Mouse (Mus musculus): ENCODE measurements at regions not wholly inside any gene's neighbourhood (a gene's known extent, or its start where the extent isn't known, plus 50 kb on each side); places are given as distances from the start of the nearest gene placed in this dataset.

DNA sequence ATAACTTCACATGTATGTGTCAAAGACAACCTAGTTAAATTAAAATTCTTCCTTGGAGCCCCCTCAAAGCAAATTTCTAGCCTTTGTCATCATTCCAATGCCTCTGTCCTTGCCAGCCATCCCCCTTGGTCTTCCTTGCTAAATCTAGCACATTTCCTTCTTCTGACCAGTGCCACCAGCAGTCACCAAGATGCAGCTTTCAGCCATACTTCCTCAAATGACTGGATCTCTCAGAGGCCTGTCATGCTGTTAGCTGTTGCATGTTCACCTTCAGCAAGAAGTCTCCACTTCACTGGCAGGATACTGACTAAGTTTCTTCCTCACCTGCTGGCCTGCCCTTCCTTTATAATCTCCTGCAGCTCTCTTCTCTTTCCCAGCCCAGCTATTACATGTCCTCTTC lies 261.3 kb downstream of the Pik3r1 start:
- DNase-seq (ENCODE audit: low spot score in 2 of 2) = no peak

DNA sequence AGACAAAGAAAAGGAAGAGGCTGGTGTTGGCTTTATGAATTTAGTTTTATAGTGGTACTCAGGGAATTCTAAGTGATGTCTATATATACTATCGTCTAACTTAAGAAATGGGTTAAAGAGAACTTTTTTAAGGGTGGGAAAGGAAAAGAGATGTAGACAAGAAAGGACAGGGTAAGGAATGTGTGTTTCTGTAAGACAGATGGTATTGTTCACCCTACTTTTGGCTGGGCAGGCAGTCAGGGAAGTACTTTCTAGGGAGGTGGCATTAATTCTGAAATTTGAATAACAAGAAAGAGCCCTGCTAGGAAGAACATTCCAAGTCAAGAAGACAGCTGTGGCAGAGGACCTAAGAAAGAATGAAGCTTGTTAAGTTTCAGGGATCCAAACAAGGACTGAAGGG lies 263.0 kb downstream of the Pik3r1 start:
- DNase-seq (ENCODE audit: low spot score in 2 of 2) = no peak

DNA sequence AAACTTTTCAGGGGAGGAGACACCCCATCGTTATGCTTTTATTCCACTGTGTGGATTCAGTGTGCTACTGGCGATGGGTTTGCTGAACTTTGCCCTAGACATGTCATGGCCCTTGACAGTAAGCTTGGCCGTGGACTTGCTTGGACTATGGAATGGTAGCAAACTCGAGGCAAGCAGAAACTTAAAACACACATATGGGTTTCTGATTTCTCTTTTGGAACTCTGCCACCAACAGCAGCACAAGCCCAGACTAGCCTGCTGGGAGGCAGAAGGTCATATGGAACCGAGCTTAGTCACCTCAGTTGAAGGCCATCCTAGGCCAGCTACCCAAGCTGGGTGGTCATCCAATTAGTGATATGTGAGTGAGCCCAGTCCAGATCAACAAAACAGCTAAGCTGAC lies 263.8 kb downstream of the Pik3r1 start:
- DNase-seq (ENCODE audit: low spot score in 2 of 2) = no peak

DNA sequence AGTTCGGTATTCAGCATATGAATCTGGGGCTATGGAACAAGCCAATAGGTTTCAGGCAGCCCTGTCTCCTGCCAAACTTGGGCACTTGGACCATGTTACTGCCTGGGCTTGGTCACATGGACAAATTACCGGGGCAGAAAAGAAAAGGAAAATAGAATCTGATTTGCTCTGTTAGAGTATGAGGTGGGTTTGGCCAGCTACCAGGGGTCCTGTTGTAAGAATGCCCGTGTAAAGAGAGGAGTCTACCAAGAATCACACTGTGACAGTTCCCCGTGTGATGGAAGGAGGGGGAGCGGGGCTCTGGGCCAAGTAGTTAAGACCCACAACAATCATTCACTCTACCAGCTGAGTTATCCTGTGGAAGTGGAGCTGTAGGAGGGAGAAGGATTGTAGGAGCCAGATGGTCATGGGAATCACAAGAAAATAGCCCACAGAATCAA lies 266.2 kb downstream of the Pik3r1 start:
- DNase-seq (ENCODE audit: low spot score in 2 of 2) = no peak

DNA sequence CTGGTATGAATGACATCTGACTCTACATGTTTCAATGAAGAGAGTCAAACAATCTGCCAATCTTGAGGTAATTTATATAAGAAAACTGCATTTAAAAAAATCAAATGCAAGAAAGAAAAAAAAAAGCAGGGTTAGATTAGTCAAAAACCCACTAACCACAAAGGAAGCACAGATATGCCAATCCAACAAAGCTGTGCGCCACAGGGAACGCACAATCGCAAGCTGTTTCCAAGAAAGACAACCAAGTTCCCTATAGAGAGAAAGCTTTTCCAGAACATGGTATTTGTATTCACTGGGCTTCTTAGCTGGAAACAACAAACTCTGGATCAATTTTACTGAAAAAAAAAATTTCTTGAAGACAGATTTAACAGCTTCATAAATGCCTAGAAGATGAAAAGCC lies 267.0 kb downstream of the Pik3r1 start:
- no peak for DNase-seq (ENCODE audit: low spot score in 2 of 2)

DNA sequence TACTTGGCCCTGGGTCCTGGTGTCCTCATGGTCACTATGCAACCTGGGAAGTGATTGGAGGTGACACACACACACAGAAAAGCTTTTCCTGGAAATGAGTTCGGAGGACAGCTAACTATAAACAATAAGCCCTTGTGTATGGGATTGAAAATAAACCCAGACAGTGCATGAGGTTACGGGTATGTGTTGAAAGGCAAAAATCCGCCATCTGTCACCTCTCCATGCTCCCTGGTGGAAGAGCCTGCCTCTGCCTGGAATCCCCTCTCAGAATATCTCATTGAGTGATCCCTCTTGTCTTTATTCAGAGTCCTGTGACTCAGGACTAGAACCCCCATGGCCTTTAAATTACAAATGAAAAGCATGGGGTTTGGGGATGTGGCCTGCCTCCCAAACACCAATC lies 276.2 kb downstream of the Pik3r1 start:
- DNase-seq (ENCODE audit: low spot score in 2 of 2) = no peak

DNA sequence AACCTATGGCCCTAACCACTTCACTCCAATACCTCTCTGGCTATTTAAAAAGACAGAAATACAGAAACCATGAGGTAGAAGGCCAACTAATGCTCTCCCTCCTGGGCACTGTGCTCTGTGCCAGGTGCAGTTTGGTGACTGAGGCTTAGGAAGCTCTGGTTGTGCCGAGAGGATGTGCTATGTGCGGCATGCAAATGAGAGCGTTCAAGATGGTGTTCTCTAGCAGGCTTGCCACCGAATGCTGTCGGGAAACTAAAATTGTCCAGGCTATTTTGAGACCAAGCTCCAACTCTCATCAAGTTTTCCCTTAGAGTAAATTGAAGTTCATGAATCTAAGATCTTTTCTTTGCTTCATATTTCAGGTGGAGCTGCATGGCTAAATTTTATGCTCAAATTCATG lies 277.1 kb downstream of the Pik3r1 start:
- DNase-seq (ENCODE audit: low spot score in 2 of 2) = no peak

DNA sequence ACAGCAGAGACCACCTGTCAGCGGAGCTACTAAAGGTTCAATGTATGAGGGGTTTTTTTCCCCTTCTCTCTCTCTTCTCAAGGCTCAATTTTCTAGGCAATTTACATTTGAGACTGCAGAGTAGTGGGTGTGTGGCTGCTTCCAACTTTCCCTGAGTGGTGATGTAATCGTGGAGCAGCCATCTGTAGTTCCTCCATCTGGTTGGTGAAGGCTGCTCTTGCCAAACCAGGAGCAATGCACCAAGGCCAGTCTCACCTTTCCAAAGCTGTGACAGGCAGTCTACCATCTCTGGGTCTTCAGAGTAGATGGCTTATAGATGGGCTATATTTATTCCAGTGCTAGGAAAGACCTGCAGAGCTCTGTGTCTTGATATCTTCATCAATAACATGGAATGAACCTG lies 280.4 kb downstream of the Pik3r1 start:
- DNase-seq (ENCODE audit: low spot score in 2 of 2) = no peak

DNA sequence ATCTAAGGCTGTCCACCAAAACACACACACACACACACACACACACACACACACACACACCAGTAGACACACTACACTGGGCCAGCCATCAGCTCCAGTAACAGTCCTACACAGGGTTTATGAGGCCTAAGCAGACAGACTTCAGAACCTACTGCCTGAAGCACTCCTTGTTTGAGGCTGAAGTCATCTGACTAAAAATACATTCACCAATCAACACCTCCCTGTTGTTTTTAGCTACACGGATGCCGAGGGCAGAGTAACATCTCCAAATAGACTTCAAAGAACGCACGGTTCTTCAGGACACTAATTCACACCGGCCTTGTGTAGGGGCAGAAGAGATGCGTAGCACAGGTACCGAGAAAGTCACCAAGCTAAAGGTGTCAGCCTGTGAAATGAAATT lies 282.2 kb downstream of the Pik3r1 start:
- no peak for DNase-seq (ENCODE audit: low spot score in 2 of 2)

DNA sequence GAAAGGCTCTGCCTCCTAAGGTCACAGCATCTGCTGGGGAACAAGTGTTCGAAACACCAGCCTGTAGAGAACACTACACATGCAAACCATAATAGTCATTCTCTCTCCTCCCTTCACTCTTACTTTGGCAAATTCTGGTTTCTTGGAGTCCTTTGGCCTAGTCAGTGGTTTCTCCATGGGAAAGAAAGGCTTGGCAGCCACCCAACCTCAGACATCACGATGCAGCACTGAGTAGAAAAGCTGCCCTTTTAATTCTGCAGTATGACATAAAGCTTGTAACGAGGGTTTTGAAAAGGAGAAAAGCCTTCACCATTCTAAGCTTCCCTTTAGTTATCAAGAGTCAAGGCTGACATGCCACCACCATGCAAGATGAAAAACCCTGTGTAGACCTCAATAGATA lies 284.2 kb downstream of the Pik3r1 start:
- no peak for DNase-seq (ENCODE audit: low spot score in 2 of 2)

DNA sequence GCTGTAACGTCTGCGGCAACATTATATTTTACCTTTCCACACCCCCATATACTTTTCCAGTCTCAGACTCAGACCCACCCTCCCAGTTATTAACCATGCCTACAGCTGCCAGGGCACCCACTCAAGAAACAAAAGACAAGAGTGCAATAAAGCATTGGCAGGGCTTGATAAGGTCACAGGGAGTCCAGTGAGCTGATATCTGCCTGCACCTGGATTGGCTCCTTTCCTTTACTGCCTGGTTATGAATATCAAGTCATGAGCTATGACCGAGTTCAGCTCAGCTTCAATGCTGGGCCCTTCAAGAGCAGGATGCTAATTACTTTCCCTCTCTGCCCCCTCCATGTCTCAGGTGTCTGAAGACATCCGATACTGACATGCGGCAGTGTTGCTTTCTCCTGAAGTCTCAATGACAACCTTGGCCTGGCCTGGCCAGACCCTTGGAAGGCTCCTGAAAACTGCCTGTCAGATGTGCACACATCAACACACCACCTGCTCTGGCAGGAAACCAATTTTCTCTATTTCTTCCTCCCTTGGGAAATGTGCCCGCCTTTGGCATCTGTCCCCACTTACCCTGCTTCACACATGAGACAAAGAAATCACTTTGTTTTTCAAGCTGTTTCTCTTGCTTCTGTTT lies 286.3 kb downstream of the Pik3r1 start:
- DNase-seq (ENCODE audit: low spot score in 2 of 2) = no peak

DNA sequence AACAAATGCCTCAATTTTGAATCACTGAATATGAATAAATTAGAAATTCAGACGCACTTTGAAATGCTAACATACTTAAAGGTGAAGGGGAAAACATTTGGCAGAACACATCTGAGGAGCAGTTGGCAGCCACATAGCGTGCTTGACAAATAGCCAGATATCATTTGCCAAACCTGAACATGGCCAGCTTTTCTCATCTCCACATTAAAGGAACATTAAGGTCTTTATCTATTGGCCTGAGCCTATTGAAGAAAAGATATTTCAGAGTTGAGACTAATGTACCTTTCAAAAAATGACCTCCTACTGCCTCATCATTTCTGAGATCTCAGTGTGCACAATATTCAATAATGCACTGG lies 288.7 kb downstream of the Pik3r1 start:
- no peak for DNase-seq (ENCODE audit: low spot score in 2 of 2)

DNA sequence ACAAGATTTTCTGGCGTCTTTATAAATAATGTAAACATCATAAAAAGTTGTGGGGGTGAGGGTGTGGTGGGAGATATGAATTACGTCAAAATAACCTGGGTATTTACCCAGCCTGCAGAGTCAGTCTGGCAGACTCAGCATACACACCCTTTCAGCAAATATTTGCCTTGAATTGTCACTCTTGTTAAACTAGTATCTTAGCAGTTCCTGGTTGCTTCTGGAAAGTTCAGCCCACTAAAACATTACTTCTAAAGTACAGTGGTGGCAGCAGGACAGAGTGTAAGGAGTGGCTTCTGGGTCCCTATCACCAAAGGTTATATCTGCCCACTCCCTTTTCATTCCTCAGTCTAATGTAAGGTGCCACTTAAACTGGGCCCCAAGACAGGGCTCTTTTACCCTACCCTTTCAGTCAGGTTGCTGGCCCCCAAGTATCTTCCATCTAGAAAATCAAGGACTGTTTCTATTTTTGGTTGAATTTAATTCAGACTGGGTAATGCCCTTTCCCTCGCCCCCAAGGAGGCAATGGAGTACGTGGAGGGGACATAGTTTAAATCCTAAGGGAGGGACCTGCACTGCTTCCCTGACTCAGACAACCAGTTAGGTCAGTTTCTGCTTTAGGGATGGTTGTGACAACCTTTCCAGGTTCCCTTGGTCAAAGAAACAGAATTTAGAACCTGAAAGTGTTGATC lies 289.3 kb downstream of the Pik3r1 start:
- no peak for DNase-seq (ENCODE audit: low spot score in 2 of 2)

DNA sequence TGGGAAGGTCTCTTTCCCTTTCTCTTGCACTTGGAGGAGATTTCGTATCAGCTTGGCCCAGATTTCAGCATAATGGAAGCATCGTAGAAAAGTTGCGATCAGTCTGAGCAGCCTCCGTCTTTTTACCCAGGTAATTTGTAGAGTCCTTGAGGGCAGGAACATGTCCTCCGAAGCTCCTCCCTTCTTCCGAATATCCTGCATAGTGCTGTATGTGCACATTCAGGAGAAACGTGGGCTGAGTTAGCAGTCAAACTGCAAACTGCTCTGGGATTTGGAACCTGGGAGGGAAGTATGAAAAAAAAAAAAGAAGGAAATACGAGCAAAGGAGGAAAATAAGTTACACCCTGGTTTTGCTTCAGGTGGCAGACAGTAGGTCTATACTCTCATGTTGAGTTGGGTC lies 294.7 kb downstream of the Pik3r1 start:
- DNase-seq (ENCODE audit: low spot score in 2 of 2) = no peak

DNA sequence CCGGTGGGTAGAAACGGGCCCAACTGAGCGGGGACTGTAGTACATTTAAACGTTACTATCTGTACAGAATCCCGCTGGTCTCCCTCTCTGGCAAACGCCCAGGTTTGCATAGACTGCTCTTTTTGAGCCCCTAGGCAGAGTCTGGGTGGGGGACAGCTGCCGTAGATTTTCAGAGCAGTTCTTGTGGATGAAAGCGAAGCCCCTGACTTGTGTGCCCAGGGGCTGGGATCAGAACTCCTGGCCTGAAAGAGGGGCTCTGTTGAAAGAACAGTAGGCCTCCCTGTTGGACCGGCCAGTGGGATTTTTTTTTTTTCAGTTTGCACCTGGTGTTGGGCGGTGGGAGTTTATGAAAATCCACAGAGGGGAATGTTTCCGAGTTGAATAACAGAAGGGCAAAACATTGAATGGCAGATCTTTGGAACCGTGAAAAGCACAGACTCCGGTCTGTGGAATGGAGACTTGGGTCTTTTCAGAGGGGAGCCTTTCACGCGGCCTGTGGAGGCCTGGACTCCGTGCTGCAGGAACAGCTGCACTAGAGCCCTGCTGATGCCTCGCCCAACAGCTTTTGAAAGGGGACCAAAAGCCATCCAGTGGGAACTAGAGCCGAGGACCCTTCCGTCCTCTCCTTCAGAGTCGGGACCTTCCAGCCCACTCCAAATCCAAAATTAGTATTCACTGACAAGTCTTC lies 297.3 kb downstream of the Pik3r1 start:
- no peak for DNase-seq (ENCODE audit: low spot score in 2 of 2)

DNA sequence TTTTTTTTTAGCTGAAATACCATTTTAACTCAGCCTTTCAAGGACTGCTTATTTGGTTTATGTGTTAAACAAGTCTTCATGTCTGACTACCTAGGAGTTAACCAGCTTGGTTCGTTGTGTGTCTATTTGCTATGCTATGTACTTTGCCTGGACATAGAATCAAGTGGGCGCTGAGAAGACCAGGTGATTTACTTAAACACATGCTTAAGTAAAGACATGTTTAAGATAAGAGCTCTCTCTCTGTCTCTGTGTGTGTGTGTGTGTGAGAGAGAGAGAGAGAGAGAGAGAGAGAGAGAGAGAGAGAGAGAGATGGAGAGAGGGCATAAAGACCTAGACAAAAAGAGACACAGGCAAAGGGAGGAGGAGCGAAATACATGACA lies 302.3 kb downstream of the Pik3r1 start:
- DNase-seq (ENCODE audit: low spot score in 2 of 2) = no peak

DNA sequence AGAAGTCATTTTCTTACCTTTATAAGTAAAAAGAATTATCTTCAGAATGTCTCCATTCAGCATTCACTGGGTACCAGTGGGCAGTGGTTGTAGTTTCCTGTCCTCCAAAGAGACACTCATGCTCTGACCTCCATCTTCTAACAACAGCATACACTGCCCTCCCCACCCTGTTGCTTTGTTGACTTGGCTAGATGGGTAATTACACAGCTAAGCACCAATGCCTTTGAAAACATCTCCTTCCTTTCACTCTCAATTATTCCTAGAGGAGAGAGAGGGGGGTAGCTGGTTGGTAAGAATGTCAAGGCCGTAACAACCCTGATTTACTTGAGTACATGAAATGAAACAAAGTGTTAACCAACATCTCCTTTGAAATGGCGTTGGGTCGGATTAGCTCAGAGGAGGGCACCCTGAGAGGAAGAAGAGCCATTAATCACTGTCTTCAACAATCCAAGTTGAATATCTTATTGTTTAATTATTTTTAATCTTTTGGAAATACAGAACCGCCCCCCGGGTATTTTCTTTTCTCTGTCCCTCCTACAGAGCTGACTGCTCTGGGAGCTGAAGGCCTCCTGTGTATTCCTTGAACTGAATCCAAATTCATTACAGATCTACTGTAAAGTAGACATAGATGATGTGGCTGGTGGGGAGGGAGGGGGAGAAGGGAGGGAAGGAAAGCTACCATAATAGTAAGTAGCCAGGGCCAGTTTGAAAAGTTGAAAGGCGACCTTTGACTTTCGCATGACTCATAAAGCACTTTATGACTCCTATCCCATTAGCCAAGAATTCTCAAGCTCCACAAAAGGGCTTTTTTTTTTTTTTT lies 302.9 kb downstream of the Pik3r1 start:
- no peak for DNase-seq (ENCODE audit: low spot score in 2 of 2)

DNA sequence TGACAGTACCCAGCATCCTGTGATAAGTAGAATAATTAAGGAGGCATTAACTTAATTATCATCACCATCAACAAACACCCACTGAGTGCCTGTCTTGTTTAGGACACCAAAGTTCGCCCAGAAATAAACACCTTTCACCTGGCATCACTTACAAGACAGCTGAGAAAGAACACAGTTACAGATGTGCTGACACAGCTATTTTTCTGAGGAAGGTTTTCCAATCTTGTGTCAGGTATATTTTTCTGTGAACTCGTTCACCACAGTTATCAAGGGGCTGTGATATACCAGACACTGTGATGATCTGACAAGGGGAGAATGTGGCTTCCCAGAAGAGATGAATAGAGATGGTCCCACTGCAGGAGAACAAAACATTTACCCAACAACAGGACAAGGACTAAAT lies 311.1 kb downstream of the Pik3r1 start:
- no peak for DNase-seq (ENCODE audit: low spot score in 2 of 2)

DNA sequence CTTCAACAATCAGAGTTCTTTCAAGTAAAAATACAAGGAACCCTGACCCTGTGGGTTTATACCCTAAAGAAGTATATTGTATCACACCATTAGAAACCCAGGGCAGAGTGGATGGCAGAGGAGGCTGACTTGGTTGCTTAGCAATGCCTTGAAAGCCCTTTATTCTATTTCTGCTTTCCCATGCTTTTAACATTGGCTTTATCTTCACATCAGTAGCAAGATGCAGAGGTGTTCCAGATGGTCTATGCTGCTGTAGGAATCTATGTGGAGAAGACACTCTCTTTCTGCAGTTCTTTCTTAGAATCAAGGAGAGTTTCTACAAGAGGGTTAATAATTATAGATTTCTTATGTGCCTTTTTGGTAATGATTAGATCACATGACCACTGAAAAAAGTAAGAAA lies 313.7 kb downstream of the Pik3r1 start:
- DNase-seq (ENCODE audit: low spot score in 2 of 2) = no peak

DNA sequence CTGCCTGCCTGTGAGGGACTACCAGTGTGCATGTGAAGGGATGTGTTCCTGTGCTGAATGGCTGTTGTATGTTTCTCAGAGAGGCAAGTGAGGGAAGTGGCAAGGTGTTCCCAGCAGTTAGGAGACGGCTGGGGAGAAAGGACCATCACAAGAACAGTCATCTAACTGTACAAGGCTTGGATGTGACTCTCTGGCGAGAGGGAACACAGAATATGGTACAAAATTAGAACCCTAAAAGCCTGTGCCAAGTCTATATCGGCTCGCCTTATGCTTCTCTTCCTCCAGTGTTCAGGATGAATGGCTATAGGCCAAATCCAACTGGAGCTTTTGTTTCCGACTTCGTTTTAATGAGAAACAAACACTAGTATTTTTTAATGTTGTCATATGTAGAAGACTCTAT lies 317.5 kb downstream of the Pik3r1 start:
- no peak for DNase-seq (ENCODE audit: low spot score in 2 of 2)

DNA sequence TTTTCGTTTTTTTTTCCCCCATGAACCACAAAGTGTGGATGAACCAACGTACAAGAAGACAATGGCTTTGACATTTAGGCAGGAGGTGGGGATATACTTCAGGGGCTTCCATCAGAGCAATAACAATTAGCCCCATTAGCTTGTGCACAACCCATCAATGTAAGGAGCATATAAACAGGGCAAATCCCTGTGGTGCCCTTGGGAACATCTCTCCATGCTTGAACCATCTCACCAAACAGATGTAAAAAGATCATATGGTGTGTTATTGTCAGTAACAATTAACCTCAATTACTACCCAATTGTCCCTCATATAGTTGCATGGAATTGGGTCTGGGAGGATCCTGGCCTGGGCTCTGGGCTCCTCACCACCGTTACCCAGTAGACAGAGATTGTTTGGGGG lies 328.5 kb downstream of the Pik3r1 start:
- no peak for DNase-seq (ENCODE audit: low spot score in 2 of 2)

DNA sequence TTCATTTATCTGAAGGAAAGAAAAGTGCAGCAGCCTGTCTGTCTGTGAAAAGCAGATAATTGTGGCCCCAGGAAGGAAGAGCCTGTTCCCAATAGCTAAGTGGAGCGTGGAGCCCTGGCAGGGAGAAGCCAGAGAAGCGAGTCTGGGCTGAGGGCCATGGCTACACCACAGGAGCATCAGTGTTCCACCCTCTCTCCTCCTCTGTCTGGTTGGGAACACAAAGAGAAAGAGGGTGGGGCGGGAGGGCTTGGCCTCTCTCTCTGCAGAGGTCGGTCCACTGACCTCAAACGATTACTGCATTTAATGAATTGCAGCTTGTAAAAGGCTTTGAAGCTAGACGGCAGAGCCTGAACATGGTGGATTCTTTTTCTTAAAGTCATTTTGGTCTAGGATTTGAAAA lies 329.0 kb downstream of the Pik3r1 start:
- DNase-seq (ENCODE audit: low spot score in 2 of 2) = no peak

DNA sequence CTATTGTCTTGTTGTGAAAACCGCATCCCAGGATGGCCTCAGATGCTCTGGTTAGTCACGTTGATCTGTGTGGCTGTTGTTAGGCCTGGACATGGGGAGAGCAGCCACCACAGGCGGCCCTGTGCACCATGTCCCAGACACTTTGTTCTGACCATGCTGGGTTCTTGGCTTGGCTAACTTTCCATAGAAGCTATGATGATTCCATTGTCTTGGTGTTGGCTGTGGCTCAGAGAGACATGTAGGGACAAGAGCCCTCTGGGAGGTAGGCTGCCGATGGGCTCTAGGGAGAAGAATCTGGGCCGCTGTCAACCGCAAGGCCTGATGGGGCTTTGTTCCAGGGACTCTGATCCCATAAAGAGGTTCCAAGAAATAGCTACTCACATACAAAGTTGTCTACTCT lies 334.9 kb downstream of the Pik3r1 start:
- no peak for DNase-seq (ENCODE audit: low spot score in 2 of 2)
